Mouse (Mus musculus): ENCODE data around the gene Emc8. TPM values are rescaled to one million over a fixed set of nuclear protein-coding genes. Genes with fewer than 3 reads are reported as not detected.

The Emc8 gene
- polyA plus RNA-seq, 1 experiment from 2014 or later, result 127 TPM

- TF ChIP-seq CTCF (IDR thresholded peaks at IDR 0.05; ENCODE audit: low read depth), result no peak
- Histone ChIP-seq H3K4me1 (replicated peaks; ENCODE audit: control insufficient read depth, insufficient read depth, low read length) (peaks cover 14% of the 10 kb centered on the region), H3K4me2 (replicated peaks; ENCODE audit: low read depth) (no peak overlapping the region), H3K27me3 (replicated peaks; ENCODE audit: control insufficient read depth, insufficient read depth, low read length) (no peaks in the 10 kb centered on the region), H3K36me3 (ENCODE audit: control insufficient read depth, insufficient read depth) (no peaks in the 10 kb centered on the region), H3K9ac (ENCODE audit: low read depth, low read length) (no peak overlapping the region), H3K9me3 (ENCODE audit: control insufficient read depth) (no peaks in the 10 kb centered on the region), H3K4me3 (ENCODE audit: low read depth, low read length) (no peak overlapping the region), H3K27ac (ENCODE audit: low read depth, low read length) (peak overlapping the region; percentile 28; the same call in 1 of the 2 replicates)
- no peak for ATAC-seq
- 44% methylated on average over 17 of the region's 17 CpGs for WGBS
Measured at GRCm38 (mm10) chr8:120697154-120697978, 29.0 kb upstream of the Emc8 start.

GRCm38 (mm10) chr8:120696401-120697153 is 28.2 kb upstream of the Emc8 start:
- no peaks in the 10 kb centered on the region for H3K9me3 ChIP-seq (ENCODE audit: control insufficient read depth)
- H3K4me2 ChIP-seq (replicated peaks; ENCODE audit: low read depth), result no peak overlapping the region
- ATAC-seq, result no peak
- no peak overlapping the region; the same call in 1 of the 2 replicates for H3K27ac ChIP-seq (ENCODE audit: low read depth, low read length)
- WGBS, result 58% methylated on average over 13 of the region's 13 CpGs
- no peaks in the 10 kb centered on the region for H3K36me3 ChIP-seq (ENCODE audit: control insufficient read depth, insufficient read depth)
- H3K4me1 ChIP-seq (replicated peaks; ENCODE audit: control insufficient read depth, insufficient read depth, low read length), result peaks cover 14% of the 10 kb centered on the region
- no peak overlapping the region for H3K9ac ChIP-seq (ENCODE audit: low read depth, low read length)
- no peak overlapping the region for H3K4me3 ChIP-seq (ENCODE audit: low read depth, low read length)
- TF ChIP-seq CTCF (IDR thresholded peaks at IDR 0.05; ENCODE audit: low read depth), result no peak
- H3K27me3 ChIP-seq (replicated peaks; ENCODE audit: control insufficient read depth, insufficient read depth, low read length), result no peaks in the 10 kb centered on the region

DNA sequence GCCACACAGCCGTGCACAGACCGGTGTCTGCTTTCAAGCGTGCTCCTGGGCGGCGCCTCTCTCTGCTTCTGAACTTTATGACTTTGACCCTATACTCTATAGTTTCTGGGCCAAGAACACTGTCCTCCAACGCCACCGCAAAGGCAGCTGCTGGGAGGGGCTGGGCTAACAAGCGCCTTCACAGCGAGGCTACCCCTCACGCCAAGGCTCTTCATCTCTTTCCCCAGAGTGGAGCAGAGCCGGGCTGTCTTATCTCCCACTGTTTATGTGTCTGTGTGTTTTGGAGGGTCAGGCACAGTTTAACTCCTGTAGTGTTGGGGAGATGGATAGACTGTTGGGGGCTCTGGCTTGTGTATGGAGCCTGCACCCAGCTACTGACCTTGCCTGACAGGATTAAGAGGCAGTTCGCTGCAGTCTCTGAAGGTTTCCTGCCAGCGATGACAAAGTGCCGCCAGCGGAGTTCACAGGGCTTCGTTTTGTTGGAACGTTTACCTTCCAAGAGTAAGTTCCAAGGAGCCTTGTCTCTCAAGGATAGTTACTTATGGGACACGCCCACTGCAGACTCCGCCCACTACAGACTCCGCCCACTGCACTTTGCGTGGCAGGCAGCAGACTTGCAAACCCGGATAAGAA is 25.6 kb upstream of the Emc8 start:
- Histone ChIP-seq H3K4me2 (replicated peaks; ENCODE audit: low read depth) (peak overlapping the region; percentile 55), H3K27ac (ENCODE audit: low read depth, low read length) (peak overlapping the region; percentile 68; the same call in 1 of the 2 replicates), H3K27me3 (replicated peaks; ENCODE audit: control insufficient read depth, insufficient read depth, low read length) (no peaks in the 10 kb centered on the region), H3K4me3 (ENCODE audit: low read depth, low read length) (peak overlapping the region; percentile 13; the same call in 1 of the 2 replicates), H3K9me3 (ENCODE audit: control insufficient read depth) (no peaks in the 10 kb centered on the region), H3K4me1 (replicated peaks; ENCODE audit: control insufficient read depth, insufficient read depth, low read length) (peaks cover 11% of the 10 kb centered on the region; the same call in 1 of the 2 replicates), H3K9ac (ENCODE audit: low read depth, low read length) (no peak overlapping the region), H3K36me3 (ENCODE audit: control insufficient read depth, insufficient read depth) (no peaks in the 10 kb centered on the region)
- no peak for TF ChIP-seq CTCF (IDR thresholded peaks at IDR 0.05; ENCODE audit: low read depth)
- WGBS, result 10% methylated on average over 22 of the region's 22 CpGs
- ATAC-seq, result peak; percentile 72

- no peak overlapping the region for H3K9ac ChIP-seq (ENCODE audit: low read depth, low read length)
- WGBS, result 43% methylated on average over 4 of the region's 4 CpGs
- no peaks in the 10 kb centered on the region for H3K36me3 ChIP-seq (ENCODE audit: control insufficient read depth, insufficient read depth)
- no peaks in the 10 kb centered on the region for H3K27me3 ChIP-seq (replicated peaks; ENCODE audit: control insufficient read depth, insufficient read depth, low read length)
- TF ChIP-seq CTCF (IDR thresholded peaks at IDR 0.05; ENCODE audit: low read depth), result peak; percentile 42
- H3K4me1 ChIP-seq (replicated peaks; ENCODE audit: control insufficient read depth, insufficient read depth, low read length), result peaks cover 11% of the 10 kb centered on the region; the same call in 1 of the 2 replicates
- no peak for ATAC-seq
- no peak overlapping the region for H3K4me3 ChIP-seq (ENCODE audit: low read depth, low read length)
- H3K9me3 ChIP-seq (ENCODE audit: control insufficient read depth), result no peaks in the 10 kb centered on the region
- peak overlapping the region; percentile 29; the same call in 1 of the 2 replicates for H3K27ac ChIP-seq (ENCODE audit: low read depth, low read length)
- no peak overlapping the region for H3K4me2 ChIP-seq (replicated peaks; ENCODE audit: low read depth)
Measured at GRCm38 (mm10) chr8:120692934-120693333, 24.6 kb upstream of the Emc8 start.

DNA sequence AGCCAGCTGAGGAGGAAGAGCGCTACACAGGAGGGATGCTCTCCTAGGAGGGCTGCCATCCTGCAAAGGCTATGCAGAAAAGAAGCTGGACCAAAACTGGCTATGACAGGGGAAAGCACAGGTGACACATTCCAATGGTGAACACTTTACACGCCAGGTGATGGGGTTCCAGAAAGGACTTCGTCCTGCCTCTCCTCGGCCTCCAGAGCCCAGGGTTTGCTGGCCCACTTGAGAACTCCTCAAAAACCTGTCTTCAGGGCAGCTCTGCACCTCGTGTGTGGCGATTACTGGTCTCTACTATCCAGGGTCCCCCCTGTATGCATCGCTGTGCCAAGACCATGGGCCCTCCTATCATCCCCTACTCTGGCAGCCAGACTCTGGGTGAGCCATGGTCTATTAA is 20.1 kb upstream of the Emc8 start:
- H3K9ac ChIP-seq (ENCODE audit: low read depth, low read length), result no peak overlapping the region
- H3K36me3 ChIP-seq (ENCODE audit: control insufficient read depth, insufficient read depth), result no peaks in the 10 kb centered on the region
- peaks cover 19% of the 10 kb centered on the region for H3K4me1 ChIP-seq (replicated peaks; ENCODE audit: control insufficient read depth, insufficient read depth, low read length)
- no peak for ATAC-seq
- TF ChIP-seq CTCF (IDR thresholded peaks at IDR 0.05; ENCODE audit: low read depth), result no peak
- H3K27ac ChIP-seq (ENCODE audit: low read depth, low read length), result no peak overlapping the region
- H3K4me2 ChIP-seq (replicated peaks; ENCODE audit: low read depth), result no peak overlapping the region
- WGBS, result 92% methylated on average over 7 of the region's 7 CpGs
- no peaks in the 10 kb centered on the region for H3K27me3 ChIP-seq (replicated peaks; ENCODE audit: control insufficient read depth, insufficient read depth, low read length)
- no peak overlapping the region for H3K4me3 ChIP-seq (ENCODE audit: low read depth, low read length)
- H3K9me3 ChIP-seq (ENCODE audit: control insufficient read depth), result no peaks in the 10 kb centered on the region

GRCm38 (mm10) chr8:120687786-120688185 is 19.4 kb upstream of the Emc8 start:
- 71% methylated on average over 8 of the region's 8 CpGs for WGBS

More at GRCm38 (mm10) chr8:120687786-120688185, 19.4 kb upstream of the Emc8 start:
- Histone ChIP-seq H3K4me1 (replicated peaks; ENCODE audit: control insufficient read depth, insufficient read depth, low read length) (peaks cover 19% of the 10 kb centered on the region), H3K4me2 (replicated peaks; ENCODE audit: low read depth) (no peak overlapping the region), H3K4me3 (ENCODE audit: low read depth, low read length) (no peak overlapping the region), H3K27me3 (replicated peaks; ENCODE audit: control insufficient read depth, insufficient read depth, low read length) (no peaks in the 10 kb centered on the region), H3K36me3 (ENCODE audit: control insufficient read depth, insufficient read depth) (no peaks in the 10 kb centered on the region), H3K27ac (ENCODE audit: low read depth, low read length) (no peak overlapping the region), H3K9me3 (ENCODE audit: control insufficient read depth) (no peaks in the 10 kb centered on the region), H3K9ac (ENCODE audit: low read depth, low read length) (no peak overlapping the region)
- no peak for ATAC-seq
- TF ChIP-seq CTCF (IDR thresholded peaks at IDR 0.05; ENCODE audit: low read depth), result no peak
